Mouse (Mus musculus): ENCODE data around the gene 4930470P17Rik. TPM values are rescaled to one million over a fixed set of nuclear protein-coding genes. Genes with fewer than 3 reads are reported as not detected.

The 4930470P17Rik gene
- polyA plus RNA-seq, 1 experiment from 2014 or later, result not detected

DNA sequence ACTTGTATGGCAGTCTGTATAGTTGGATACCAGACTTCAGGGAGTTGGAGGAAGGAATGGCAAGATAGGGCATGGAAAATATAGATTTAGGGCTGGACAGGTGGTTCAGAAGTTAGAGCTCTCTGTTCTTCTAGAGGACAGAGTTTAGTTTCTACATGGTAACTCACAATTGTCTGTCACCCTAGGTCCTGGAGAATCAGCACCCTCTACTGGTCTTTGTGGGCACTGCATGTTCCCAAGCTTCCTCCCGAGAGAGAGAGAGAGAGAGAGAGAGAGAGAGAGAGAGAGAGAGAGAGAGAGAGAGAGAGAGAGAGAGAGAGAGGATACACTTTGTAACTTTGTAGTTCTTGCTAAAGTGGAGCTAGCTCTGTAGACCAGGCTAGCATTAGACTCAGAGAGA is 5.1 kb downstream of the 4930470P17Rik start:
- Histone ChIP-seq H3K4me3 (ENCODE audit: low read depth, low read length) (no peak overlapping the region), H3K4me1 (ENCODE audit: control insufficient read depth, insufficient read depth, low read length) (no peaks in the 10 kb centered on the region), H3K27ac (ENCODE audit: low read depth, low read length) (no peak overlapping the region), H3K27me3 (ENCODE audit: control insufficient read depth, insufficient read depth, low read length) (no peaks in the 10 kb centered on the region), H3K36me3 (ENCODE audit: control insufficient read depth, insufficient read depth, low read length) (no peaks in the 10 kb centered on the region), H3K4me2 (ENCODE audit: low read depth, low read length) (no peak overlapping the region), H3K9me3 (ENCODE audit: control insufficient read depth, low read length) (no peaks in the 10 kb centered on the region), H3K9ac (replicated peaks; ENCODE audit: low read depth, low read length) (no peak overlapping the region)
- ATAC-seq (ENCODE audit: low read depth), result no peak
- 0% methylated on average over 1 of the region's 1 CpGs for WGBS

DNA sequence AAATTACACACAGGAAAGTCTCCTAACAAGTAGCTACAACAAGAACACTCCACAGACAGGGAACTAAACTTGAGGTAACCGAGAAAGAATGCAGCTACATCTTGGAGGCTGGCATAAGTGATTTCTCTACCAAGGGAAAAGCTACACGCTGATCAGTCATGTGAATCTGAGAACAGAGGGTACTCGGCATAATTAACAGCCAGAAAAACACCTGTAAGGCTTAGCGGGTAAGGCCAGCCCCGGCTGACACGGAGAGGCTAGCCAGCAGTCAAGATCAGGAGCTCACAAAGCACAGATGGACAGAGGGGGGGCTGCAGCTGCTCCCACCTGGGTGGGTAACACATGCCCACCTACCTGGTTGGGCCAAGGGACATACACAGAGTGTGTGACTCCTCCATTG is 9.7 kb downstream of the 4930470P17Rik start:
- no peak overlapping the region for H3K4me2 ChIP-seq (ENCODE audit: low read depth, low read length)
- H3K4me3 ChIP-seq (ENCODE audit: low read depth, low read length), result no peak overlapping the region
- H3K4me1 ChIP-seq (ENCODE audit: control insufficient read depth, insufficient read depth, low read length), result no peaks in the 10 kb centered on the region
- no peaks in the 10 kb centered on the region for H3K36me3 ChIP-seq (ENCODE audit: control insufficient read depth, insufficient read depth, low read length)
- H3K27ac ChIP-seq (ENCODE audit: low read depth, low read length), result no peak overlapping the region
- H3K27me3 ChIP-seq (ENCODE audit: control insufficient read depth, insufficient read depth, low read length), result no peaks in the 10 kb centered on the region
- WGBS, result 72% methylated on average over 6 of the region's 6 CpGs
- H3K9ac ChIP-seq (replicated peaks; ENCODE audit: low read depth, low read length), result no peak overlapping the region
- no peaks in the 10 kb centered on the region for H3K9me3 ChIP-seq (ENCODE audit: control insufficient read depth, low read length)
- ATAC-seq (ENCODE audit: low read depth), result no peak

DNA sequence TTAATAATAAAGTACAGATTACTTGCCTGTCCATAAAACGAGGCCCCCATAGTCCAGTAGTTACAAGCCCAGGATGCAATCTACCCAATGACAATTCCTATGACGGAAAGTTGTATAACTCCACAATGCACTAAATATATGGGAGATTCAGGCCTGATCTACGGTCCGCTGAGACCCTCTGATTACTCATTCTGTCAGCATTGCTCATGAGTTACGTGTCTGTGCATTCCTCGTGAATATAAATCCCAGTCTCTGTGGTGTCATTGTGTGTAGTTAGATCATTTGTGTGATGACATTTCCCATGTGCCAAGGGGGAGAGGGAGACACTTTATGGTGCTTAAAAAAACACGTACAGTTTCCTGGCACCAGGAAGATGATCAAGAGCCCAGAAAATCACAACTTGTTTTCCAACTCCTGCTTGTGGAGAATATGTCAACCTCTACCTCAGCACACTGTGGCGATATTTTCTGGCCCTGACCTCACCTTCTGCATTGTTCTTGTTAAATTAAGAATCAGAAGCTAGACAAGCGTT is 13.4 kb downstream of the 4930470P17Rik start:
- H3K4me3 ChIP-seq (ENCODE audit: low read depth, low read length), result no peak overlapping the region
- peak; percentile 55; the same call in 1 of the 2 replicates for ATAC-seq (ENCODE audit: low read depth)
- 51% methylated on average over 9 of the region's 9 CpGs for WGBS
- peaks cover 4% of the 10 kb centered on the region; the same call in 1 of the 2 replicates for H3K4me1 ChIP-seq (ENCODE audit: control insufficient read depth, insufficient read depth, low read length)
- H3K27ac ChIP-seq (ENCODE audit: low read depth, low read length), result no peak overlapping the region
- H3K9me3 ChIP-seq (ENCODE audit: control insufficient read depth, low read length), result no peaks in the 10 kb centered on the region
- H3K36me3 ChIP-seq (ENCODE audit: control insufficient read depth, insufficient read depth, low read length), result no peaks in the 10 kb centered on the region
- H3K27me3 ChIP-seq (ENCODE audit: control insufficient read depth, insufficient read depth, low read length), result no peaks in the 10 kb centered on the region
- H3K9ac ChIP-seq (replicated peaks; ENCODE audit: low read depth, low read length), result no peak overlapping the region
- H3K4me2 ChIP-seq (ENCODE audit: low read depth, low read length), result no peak overlapping the region

DNA sequence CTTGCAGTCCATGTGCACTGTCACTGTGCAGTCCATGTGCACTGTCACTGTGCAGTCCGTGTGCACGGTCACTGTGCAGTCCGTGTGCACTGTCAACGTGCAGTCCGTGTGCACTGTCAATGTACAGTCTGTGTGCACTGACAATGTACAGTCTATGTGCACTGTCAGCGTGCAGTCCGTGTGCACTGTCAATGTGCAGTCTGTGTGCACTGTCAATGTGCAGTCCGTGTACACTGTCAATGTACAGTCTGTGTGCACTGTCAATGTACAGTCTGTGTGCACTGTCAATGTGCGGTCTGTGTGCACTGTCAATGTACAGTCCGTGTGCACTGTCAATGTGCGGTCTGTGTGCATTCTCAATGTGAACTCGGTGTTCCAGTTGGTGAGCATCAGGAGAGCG is 17.1 kb downstream of the 4930470P17Rik start:
- no peak overlapping the region for H3K27ac ChIP-seq (ENCODE audit: low read depth, low read length)
- WGBS, result 97% methylated on average over 13 of the region's 13 CpGs
- no peak overlapping the region for H3K4me3 ChIP-seq (ENCODE audit: low read depth, low read length)
- no peak overlapping the region for H3K9ac ChIP-seq (replicated peaks; ENCODE audit: low read depth, low read length)
- no peak for ATAC-seq (ENCODE audit: low read depth)
- no peaks in the 10 kb centered on the region for H3K9me3 ChIP-seq (ENCODE audit: control insufficient read depth, low read length)
- H3K4me2 ChIP-seq (ENCODE audit: low read depth, low read length), result no peak overlapping the region
- H3K4me1 ChIP-seq (ENCODE audit: control insufficient read depth, insufficient read depth, low read length), result peaks cover 4% of the 10 kb centered on the region; the same call in 1 of the 2 replicates
- H3K36me3 ChIP-seq (ENCODE audit: control insufficient read depth, insufficient read depth, low read length), result no peaks in the 10 kb centered on the region
- no peaks in the 10 kb centered on the region for H3K27me3 ChIP-seq (ENCODE audit: control insufficient read depth, insufficient read depth, low read length)

DNA sequence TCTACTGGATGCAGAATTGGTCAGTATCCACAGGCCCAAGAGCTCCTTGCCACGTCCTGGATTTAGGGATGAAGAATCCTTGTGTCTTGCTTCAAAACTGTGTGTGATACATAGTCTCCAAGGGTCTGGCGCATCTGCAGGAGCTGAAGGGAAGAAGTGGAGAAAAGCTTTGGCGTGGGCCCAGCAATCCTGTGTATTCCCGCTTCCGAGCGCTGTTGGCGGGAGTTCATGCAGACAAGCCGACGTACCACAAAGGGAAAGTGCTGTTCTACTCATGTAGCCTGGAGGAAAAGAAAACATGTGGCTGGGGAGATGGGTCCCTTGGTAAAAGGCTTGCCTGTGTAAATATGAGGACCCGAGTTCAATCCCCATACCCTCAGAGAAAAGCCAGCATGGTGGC is 22.3 kb downstream of the 4930470P17Rik start:
- H3K9ac ChIP-seq (replicated peaks; ENCODE audit: low read depth, low read length), result no peak overlapping the region
- H3K4me2 ChIP-seq (ENCODE audit: low read depth, low read length), result no peak overlapping the region
- WGBS, result 81% methylated on average over 10 of the region's 10 CpGs
- ATAC-seq (ENCODE audit: low read depth), result no peak
- no peaks in the 10 kb centered on the region for H3K36me3 ChIP-seq (ENCODE audit: control insufficient read depth, insufficient read depth, low read length)
- no peaks in the 10 kb centered on the region for H3K27me3 ChIP-seq (ENCODE audit: control insufficient read depth, insufficient read depth, low read length)
- H3K4me1 ChIP-seq (ENCODE audit: control insufficient read depth, insufficient read depth, low read length), result no peaks in the 10 kb centered on the region
- no peak overlapping the region for H3K27ac ChIP-seq (ENCODE audit: low read depth, low read length)
- H3K4me3 ChIP-seq (ENCODE audit: low read depth, low read length), result no peak overlapping the region
- H3K9me3 ChIP-seq (ENCODE audit: control insufficient read depth, low read length), result no peaks in the 10 kb centered on the region

DNA sequence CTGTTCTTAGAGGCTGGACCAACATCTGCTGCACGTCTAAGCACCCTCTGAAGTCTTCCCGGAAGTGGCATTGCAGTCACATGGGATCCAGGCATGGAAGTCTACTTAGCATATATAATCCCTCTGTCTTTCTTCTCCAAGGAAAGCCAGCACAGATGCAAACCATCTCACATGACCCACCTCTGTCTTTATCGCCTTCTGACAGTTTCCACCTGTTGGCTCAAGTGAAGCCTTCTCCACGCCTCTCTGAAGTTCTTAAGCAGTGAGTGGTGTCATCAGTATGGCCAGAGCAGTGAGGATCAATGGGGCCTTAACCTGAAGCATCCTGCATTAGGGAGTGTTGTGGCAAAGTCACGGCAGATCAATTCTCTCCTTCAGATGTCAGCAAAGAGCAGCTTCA is 23.2 kb downstream of the 4930470P17Rik start:
- Histone ChIP-seq H3K9me3 (ENCODE audit: control insufficient read depth, low read length) (no peaks in the 10 kb centered on the region), H3K9ac (replicated peaks; ENCODE audit: low read depth, low read length) (no peak overlapping the region), H3K36me3 (ENCODE audit: control insufficient read depth, insufficient read depth, low read length) (no peaks in the 10 kb centered on the region), H3K27ac (ENCODE audit: low read depth, low read length) (no peak overlapping the region), H3K4me2 (ENCODE audit: low read depth, low read length) (no peak overlapping the region), H3K27me3 (ENCODE audit: control insufficient read depth, insufficient read depth, low read length) (no peaks in the 10 kb centered on the region), H3K4me1 (ENCODE audit: control insufficient read depth, insufficient read depth, low read length) (no peaks in the 10 kb centered on the region), H3K4me3 (ENCODE audit: low read depth, low read length) (no peak overlapping the region)
- ATAC-seq (ENCODE audit: low read depth), result no peak
- 92% methylated on average over 5 of the region's 5 CpGs for WGBS

DNA sequence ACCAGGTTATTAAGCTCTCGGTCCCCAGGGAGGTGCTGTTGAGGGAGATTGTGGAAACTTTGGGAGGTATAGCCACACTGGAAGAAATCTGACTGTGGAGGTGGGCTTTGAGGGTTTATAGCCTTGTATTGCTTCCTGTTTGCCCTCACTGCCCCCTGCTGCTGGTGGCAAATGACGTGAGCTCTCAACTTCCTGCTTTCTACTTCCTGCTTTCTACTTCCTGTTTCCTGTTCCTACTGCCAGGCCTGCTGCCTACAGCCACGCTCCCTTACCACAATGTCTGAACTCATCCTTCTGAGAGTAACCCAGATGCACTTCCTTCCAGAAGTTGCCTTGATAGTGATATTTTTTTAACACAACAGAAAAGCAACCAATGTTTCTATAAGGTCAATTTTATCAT is 24.3 kb downstream of the 4930470P17Rik start:
- H3K4me1 ChIP-seq (ENCODE audit: control insufficient read depth, insufficient read depth, low read length), result no peaks in the 10 kb centered on the region
- H3K27ac ChIP-seq (ENCODE audit: low read depth, low read length), result no peak overlapping the region
- no peaks in the 10 kb centered on the region for H3K9me3 ChIP-seq (ENCODE audit: control insufficient read depth, low read length)
- no peaks in the 10 kb centered on the region for H3K36me3 ChIP-seq (ENCODE audit: control insufficient read depth, insufficient read depth, low read length)
- whole genome bisulfite sequencing, result 83% methylated on average over 3 of the region's 3 CpGs
- ATAC-seq (ENCODE audit: low read depth), result no peak
- no peak overlapping the region for H3K4me3 ChIP-seq (ENCODE audit: low read depth, low read length)
- H3K27me3 ChIP-seq (ENCODE audit: control insufficient read depth, insufficient read depth, low read length), result no peaks in the 10 kb centered on the region
- H3K9ac ChIP-seq (replicated peaks; ENCODE audit: low read depth, low read length), result no peak overlapping the region
- H3K4me2 ChIP-seq (ENCODE audit: low read depth, low read length), result no peak overlapping the region

DNA sequence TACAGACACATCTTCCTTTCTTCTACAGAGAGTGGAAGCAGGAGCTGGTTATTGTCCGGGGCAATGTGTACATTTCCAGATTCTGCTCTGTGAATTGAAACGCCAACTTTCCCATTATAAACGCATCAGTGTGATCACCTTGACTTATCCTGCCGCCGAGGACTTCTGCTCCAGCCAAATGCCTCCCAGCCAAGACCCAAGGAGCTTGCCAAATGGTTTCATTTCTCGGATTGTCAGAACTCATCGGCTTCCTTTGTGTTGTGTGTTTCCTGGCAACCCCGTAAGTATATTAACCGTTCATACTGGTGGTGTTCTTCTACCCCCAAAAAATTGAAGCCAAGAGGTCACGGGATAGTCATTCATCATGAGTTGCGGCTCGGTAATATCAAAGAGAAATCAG is 25.7 kb downstream of the 4930470P17Rik start:
- Histone ChIP-seq H3K36me3 (ENCODE audit: control insufficient read depth, insufficient read depth, low read length) (no peaks in the 10 kb centered on the region), H3K27ac (ENCODE audit: low read depth, low read length) (no peak overlapping the region), H3K4me1 (ENCODE audit: control insufficient read depth, insufficient read depth, low read length) (no peaks in the 10 kb centered on the region), H3K27me3 (ENCODE audit: control insufficient read depth, insufficient read depth, low read length) (no peaks in the 10 kb centered on the region), H3K9me3 (ENCODE audit: control insufficient read depth, low read length) (no peaks in the 10 kb centered on the region), H3K4me2 (ENCODE audit: low read depth, low read length) (no peak overlapping the region), H3K4me3 (ENCODE audit: low read depth, low read length) (no peak overlapping the region), H3K9ac (replicated peaks; ENCODE audit: low read depth, low read length) (no peak overlapping the region)
- ATAC-seq (ENCODE audit: low read depth), result no peak
- WGBS, result 81% methylated on average over 12 of the region's 12 CpGs

DNA sequence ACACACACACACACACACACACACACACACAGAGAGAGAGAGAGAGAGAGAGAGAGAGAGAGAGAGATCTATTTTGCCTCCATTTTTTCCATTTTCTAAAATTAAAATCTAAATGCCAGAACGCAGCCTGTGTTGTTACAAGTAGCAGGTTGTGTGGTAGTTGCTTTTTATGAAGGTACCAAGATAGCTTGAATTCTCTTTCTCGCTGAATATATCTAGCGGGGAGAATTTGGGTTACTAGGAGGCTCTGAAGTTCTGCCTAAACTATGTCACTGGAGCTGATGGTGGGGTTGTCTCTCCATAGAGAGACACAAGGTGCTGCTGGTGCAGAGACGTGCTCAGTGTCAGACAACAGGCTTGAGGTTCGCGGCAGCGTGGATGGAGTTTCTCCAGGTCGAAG is 36.8 kb downstream of the 4930470P17Rik start:
- H3K27me3 ChIP-seq (ENCODE audit: control insufficient read depth, insufficient read depth, low read length), result no peaks in the 10 kb centered on the region
- H3K4me3 ChIP-seq (ENCODE audit: low read depth, low read length), result no peak overlapping the region
- H3K9ac ChIP-seq (replicated peaks; ENCODE audit: low read depth, low read length), result no peak overlapping the region
- H3K9me3 ChIP-seq (ENCODE audit: control insufficient read depth, low read length), result no peaks in the 10 kb centered on the region
- no peak for ATAC-seq (ENCODE audit: low read depth)
- H3K4me1 ChIP-seq (ENCODE audit: control insufficient read depth, insufficient read depth, low read length), result no peaks in the 10 kb centered on the region
- 92% methylated on average over 8 of the region's 8 CpGs for WGBS
- no peaks in the 10 kb centered on the region for H3K36me3 ChIP-seq (ENCODE audit: control insufficient read depth, insufficient read depth, low read length)
- H3K4me2 ChIP-seq (ENCODE audit: low read depth, low read length), result no peak overlapping the region
- no peak overlapping the region for H3K27ac ChIP-seq (ENCODE audit: low read depth, low read length)
